Mouse (Mus musculus) cerebellum, adult 2 months (tissue): ENCODE results near the gene Svip. TPM values are rescaled to one million over a fixed set of nuclear protein-coding genes. Genes with fewer than 3 reads are reported as not detected.
A peak's percentile ranks its signal among the peaks of the same experiment; 100 is the strongest.

Experiments used
- DNase-seq, 2 experiments: peaks; one replicate each; pipeline ENCODE4 v3.0.0; 2021
- H3K27ac ChIP-seq: fragments of 200-500 bp; 2 replicates; pipeline ENCODE4 v1.5.1; 2012; ENCODE audit warnings: low read length, control low read depth, inconsistent platforms; ENCODE audit not compliant: insufficient read depth
- H3K27me3 ChIP-seq: fragments of 200-500 bp; 2 replicates; pipeline ENCODE4 v1.6.1; 2012; ENCODE audit warnings: inconsistent platforms, mild to moderate bottlenecking, low read length, moderate library complexity; ENCODE audit not compliant: control insufficient read depth, insufficient read depth
- H3K4me1 ChIP-seq: fragments of 200-500 bp; 2 replicates; pipeline ENCODE4 v1.6.1; 2011; ENCODE audit warnings: low read length; ENCODE audit not compliant: control insufficient read depth, insufficient read depth
- H3K4me3 ChIP-seq: fragments of 200-500 bp; replicated peaks from 2 replicates; pipeline ENCODE3; 2011; ENCODE audit warnings: mild to moderate bottlenecking, low read depth, low read length, control low read depth; ENCODE audit not compliant: insufficient read depth
- CTCF ChIP-seq: fragments of 200-500 bp; IDR thresholded peaks from 2 replicates; pipeline ENCODE4 v1.5.1; 2011; ENCODE audit warnings: low read depth, mild to moderate bottlenecking, control low read depth, low read length, moderate library complexity, borderline replicate concordance; ENCODE audit not compliant: insufficient read depth
- POLR2A ChIP-seq: fragments of 200-500 bp; IDR thresholded peaks from 2 replicates; pipeline ENCODE4 v1.6.1; 2011; ENCODE audit warnings: low read length, control low read depth, borderline replicate concordance; ENCODE audit not compliant: insufficient read depth
- WGBS: fragments of 180-500 bp; shearing (Covaris S2); methylation state at CpG from one replicate; pipeline ENCODE4 v1.1.7; 2018; 5-methylcytosine and 5-hydroxymethylcytosine counted together
- polyA plus RNA-seq: library from polyadenylated mRNA; depleted of rRNA; stranded (reverse); fragments of >200 nt; gene quantifications from 2 replicates; pipeline ENCODE4 v1.2.3, GENCODE M21; 2012

The Svip gene
- polyA plus RNA-seq, 1 experiment, result 51.8 TPM

GRCm38 (mm10) chr7:52007138-52007537, 1.3 kb upstream of the Svip start:
- Histone ChIP-seq H3K4me3 (no peak overlapping the region), H3K27me3 (no peaks in the 10 kb centered on the region), H3K4me1 (peaks cover 3% of the 10 kb centered on the region; the same call in 1 of the 2 replicates), H3K27ac (no peak overlapping the region)
- 93% methylated on average over 2 of the region's 2 CpGs for WGBS
- DNase-seq, result no peak
- TF ChIP-seq POLR2A (no peak), CTCF (no peak)

GRCm38 (mm10) chr7:52006296-52006630, 445 bp upstream of the Svip start:
- H3K4me3 ChIP-seq, result peak overlapping the region; percentile 81
- no peak overlapping the region for H3K27ac ChIP-seq
- no peak for DNase-seq
- peaks cover 3% of the 10 kb centered on the region; the same call in 1 of the 2 replicates for H3K4me1 ChIP-seq
- no peaks in the 10 kb centered on the region for H3K27me3 ChIP-seq
- 1% methylated on average over 9 of the region's 9 CpGs for WGBS
- TF ChIP-seq POLR2A (no peak), CTCF (no peak)

DNA sequence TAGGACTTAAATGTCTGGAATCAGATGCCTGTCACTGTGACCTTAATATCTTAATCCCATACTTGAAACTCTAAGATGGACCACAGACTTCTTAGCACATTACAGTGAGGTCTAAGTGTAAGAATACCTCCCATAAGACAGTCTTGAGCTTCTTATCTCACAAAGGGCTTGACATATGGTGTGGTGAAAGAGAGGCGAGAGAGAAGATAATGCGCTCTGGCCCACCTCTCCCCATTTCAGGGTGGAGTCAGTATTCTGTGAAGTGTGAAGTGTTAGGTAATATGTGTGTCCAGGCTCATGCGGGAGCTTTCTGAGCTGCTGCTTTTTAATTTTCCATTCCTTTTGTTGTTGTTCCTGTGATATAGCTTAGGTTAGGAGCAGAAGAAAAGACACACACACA, 14.8 kb downstream of the Svip start:
- Histone ChIP-seq H3K27me3 (no peaks in the 10 kb centered on the region), H3K4me3 (no peak overlapping the region), H3K27ac (no peak overlapping the region), H3K4me1 (no peaks in the 10 kb centered on the region)
- WGBS, result 92% methylated on average over 3 of the region's 3 CpGs
- no peak for TF ChIP-seq POLR2A
- no peak for TF ChIP-seq CTCF
- no peak for DNase-seq

DNA sequence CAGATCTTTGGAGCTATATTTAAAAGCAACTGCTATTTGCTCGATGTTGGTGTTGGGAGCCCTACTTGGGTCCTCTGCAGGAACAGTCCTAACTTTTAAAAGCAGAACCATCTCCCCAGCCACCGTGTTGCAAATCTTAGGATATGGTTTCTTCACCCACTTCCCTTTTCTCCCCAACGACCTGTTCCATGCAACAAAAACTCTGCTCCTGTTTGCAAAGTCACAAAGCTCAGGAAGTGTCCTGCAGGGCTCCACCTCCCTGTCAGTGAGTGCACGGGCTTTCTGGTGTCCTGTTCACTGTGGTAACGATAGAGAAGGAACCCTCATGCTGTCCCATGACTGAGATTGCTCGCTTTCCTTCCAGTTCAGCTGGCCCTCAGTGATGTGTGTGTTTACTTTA, 18.9 kb downstream of the Svip start:
- 74% methylated on average over 6 of the region's 6 CpGs for WGBS
- H3K27me3 ChIP-seq, result no peaks in the 10 kb centered on the region
- H3K4me3 ChIP-seq, result no peak overlapping the region
- TF ChIP-seq POLR2A (no peak), CTCF (no peak)
- H3K27ac ChIP-seq, result no peak overlapping the region
- no peak for DNase-seq
- H3K4me1 ChIP-seq, result no peaks in the 10 kb centered on the region

DNA sequence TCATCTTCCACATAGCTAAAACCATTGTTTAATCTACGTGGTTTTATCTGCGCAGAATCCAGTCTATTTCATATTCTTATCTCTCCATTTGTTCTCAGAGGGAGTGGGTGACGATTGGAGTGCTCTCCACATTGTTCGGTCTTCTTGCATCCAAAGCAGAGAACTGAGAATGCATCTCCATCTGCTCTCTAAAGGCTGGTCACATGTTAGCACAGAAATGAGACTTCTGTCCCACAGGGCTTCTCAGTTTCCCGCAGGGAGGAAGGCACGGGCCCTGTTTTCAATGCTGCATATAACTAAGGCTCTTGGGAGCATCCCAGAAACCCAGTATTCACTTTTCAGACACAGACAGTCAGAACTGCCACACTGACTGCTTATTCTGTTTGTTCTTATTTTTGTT, 20.1 kb downstream of the Svip start:
- H3K27me3 ChIP-seq, result no peaks in the 10 kb centered on the region
- DNase-seq, result no peak
- TF ChIP-seq CTCF (no peak), POLR2A (no peak)
- H3K27ac ChIP-seq, result no peak overlapping the region
- no peaks in the 10 kb centered on the region for H3K4me1 ChIP-seq
- no peak overlapping the region for H3K4me3 ChIP-seq
- WGBS, result 65% methylated on average over 6 of the region's 6 CpGs

- Histone ChIP-seq H3K4me1 (no peaks in the 10 kb centered on the region), H3K27ac (no peak overlapping the region), H3K27me3 (no peaks in the 10 kb centered on the region), H3K4me3 (no peak overlapping the region)
- TF ChIP-seq POLR2A (no peak), CTCF (no peak)
- 50% methylated on average over 1 of the region's 1 CpGs for WGBS
- DNase-seq, result no peak
Observed at GRCm38 (mm10) chr7:51982303-51982702, 23.5 kb downstream of the Svip start.

DNA sequence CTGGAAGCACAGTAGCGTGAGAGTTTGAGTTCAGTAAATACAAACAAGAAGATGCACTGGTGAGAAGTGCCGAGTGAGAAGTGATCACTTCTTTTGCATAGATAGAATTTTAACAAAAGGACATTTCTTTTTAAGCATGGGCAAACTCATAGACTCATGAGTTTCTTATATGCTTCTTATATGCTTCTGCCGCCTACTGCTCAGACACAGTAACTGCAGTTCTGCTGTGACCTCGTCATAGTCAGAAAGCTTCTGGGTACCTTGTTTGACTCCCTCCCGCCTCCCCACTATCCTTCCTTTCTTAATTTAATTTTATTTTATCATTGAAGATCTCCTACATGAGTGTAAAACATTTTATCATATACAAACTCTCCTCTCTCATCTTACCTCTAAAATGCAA, 26.5 kb downstream of the Svip start:
- no peaks in the 10 kb centered on the region for H3K27me3 ChIP-seq
- 46% methylated on average over 5 of the region's 5 CpGs for WGBS

DNA sequence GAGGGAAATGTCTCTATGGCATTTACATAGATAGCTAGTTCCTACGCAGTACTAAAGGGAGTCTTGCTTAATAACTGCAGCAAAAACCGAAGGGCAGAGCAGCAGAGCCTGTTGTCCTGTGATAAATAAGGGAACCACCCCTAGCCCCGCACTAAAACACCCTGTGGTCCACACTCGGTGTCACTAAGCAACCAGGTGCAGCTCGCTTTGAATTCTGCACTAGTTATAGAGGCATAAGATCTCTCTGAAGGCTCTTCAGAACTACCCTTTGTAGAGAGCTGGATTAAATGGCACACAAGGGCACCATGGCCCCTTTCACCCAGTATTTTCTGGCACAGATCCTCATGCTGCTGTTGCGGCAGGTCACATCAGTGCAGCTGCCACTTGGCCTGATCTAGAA, 30.6 kb downstream of the Svip start:
- no peaks in the 10 kb centered on the region for H3K4me1 ChIP-seq
- DNase-seq, result no peak
- WGBS, result 77% methylated on average over 6 of the region's 6 CpGs
- H3K27ac ChIP-seq, result no peak overlapping the region
- H3K4me3 ChIP-seq, result no peak overlapping the region
- TF ChIP-seq CTCF (no peak), POLR2A (no peak)
- no peaks in the 10 kb centered on the region for H3K27me3 ChIP-seq

More for the DNA sequence above, 26.5 kb downstream of the Svip start:
- no peak for TF ChIP-seq POLR2A
- TF ChIP-seq CTCF, result peak; percentile 48; the same call in 1 of the 2 replicates
- Histone ChIP-seq H3K27ac (no peak overlapping the region), H3K4me1 (no peaks in the 10 kb centered on the region), H3K4me3 (no peak overlapping the region)
- no peak for DNase-seq

- Histone ChIP-seq H3K4me3 (no peak overlapping the region), H3K27me3 (no peaks in the 10 kb centered on the region), H3K27ac (no peak overlapping the region), H3K4me1 (no peaks in the 10 kb centered on the region)
- WGBS, result 79% methylated on average over 2 of the region's 2 CpGs
- no peak for TF ChIP-seq CTCF
- TF ChIP-seq POLR2A, result no peak
- DNase-seq, result no peak
Observed at GRCm38 (mm10) chr7:51973526-51973925, 32.3 kb downstream of the Svip start.
